Mouse (Mus musculus) megakaryocyte, embryonic 14.5 days (primary cell): ENCODE measurements at regions not wholly inside any gene's neighbourhood (a gene's known extent, or its start where the extent isn't known, plus 50 kb on each side); places are given as distances from the start of the nearest gene placed in this dataset.
"Not testable (repeated sequence)": the region's sequence is repeated elsewhere in the genome, so short reads cannot be mapped to it uniquely, and the experiment has no call there.

Experiments
- H3K27me3 ChIP-seq: replicated peaks from 2 replicates; pipeline ENCODE3; 2012; ENCODE audit warnings: inconsistent platforms
- H3K36me3 ChIP-seq: replicated peaks from 2 replicates; pipeline ENCODE3; 2012; ENCODE audit warnings: low read length, inconsistent platforms, mixed read lengths
- H3K4me1 ChIP-seq: 2 replicates; pipeline ENCODE4 v1.6.1; 2012; ENCODE audit warnings: inconsistent platforms
- H3K4me3 ChIP-seq: replicated peaks from 2 replicates; pipeline ENCODE3; 2012; ENCODE audit warnings: moderate library complexity, mild to moderate bottlenecking, inconsistent platforms
- H3K9me3 ChIP-seq: 2 replicates; pipeline ENCODE4 v1.6.1; 2012; ENCODE audit warnings: inconsistent platforms
- FLI1 ChIP-seq: IDR thresholded peaks from 2 replicates; pipeline ENCODE4 v1.6.1; 2012; ENCODE audit warnings: low read length, inconsistent platforms, mixed read lengths
- GATA1 ChIP-seq: IDR thresholded peaks from 3 replicates; pipeline ENCODE4 v1.6.1; 2012; ENCODE audit warnings: mixed read lengths, low read length, inconsistent platforms, borderline replicate concordance

GRCm38 (mm10) chr16:73530191-73530590 is 881.4 kb downstream of the Robo2 start:
- Histone ChIP-seq H3K9me3 (0 out of 2 replicates have a peak, but pooled peaks cover 5% of the 10 kb centered on the region), H3K36me3 (no peaks in the 10 kb centered on the region), H3K27me3 (no peaks in the 10 kb centered on the region), H3K4me1 (no peaks in the 10 kb centered on the region), H3K4me3 (no peak overlapping the region)
- TF ChIP-seq GATA1 (no peak), FLI1 (no peak)

GRCm38 (mm10) chr16:73522931-73523330 is 888.7 kb downstream of the Robo2 start:
- H3K36me3 ChIP-seq, H3K9me3 ChIP-seq, H3K27me3 ChIP-seq, H3K4me3 ChIP-seq, H3K4me1 ChIP-seq: not testable (repeated sequence)

- Histone ChIP-seq H3K4me1 (no peaks in the 10 kb centered on the region), H3K36me3 (no peaks in the 10 kb centered on the region), H3K27me3 (no peaks in the 10 kb centered on the region), H3K9me3 (peaks cover 6% of the 10 kb centered on the region; the same call in 1 of the 2 replicates), H3K4me3 (no peak overlapping the region)
- TF ChIP-seq GATA1, result no peak
Measured at GRCm38 (mm10) chr16:73504759-73505158, 906.9 kb downstream of the Robo2 start.

- Histone ChIP-seq H3K9me3 (peaks cover 6% of the 10 kb centered on the region; the same call in 1 of the 2 replicates), H3K36me3 (no peaks in the 10 kb centered on the region), H3K4me3 (no peak overlapping the region), H3K27me3 (no peaks in the 10 kb centered on the region), H3K4me1 (no peaks in the 10 kb centered on the region)
- TF ChIP-seq GATA1 (no peak), FLI1 (no peak)
Measured at GRCm38 (mm10) chr16:73498636-73499208, 912.9 kb downstream of the Robo2 start.

GRCm38 (mm10) chr16:73483214-73483856 is 928.3 kb downstream of the Robo2 start:
- no peaks in the 10 kb centered on the region for H3K27me3 ChIP-seq
- H3K9me3 ChIP-seq, result peaks cover 9% of the 10 kb centered on the region; the same call in 1 of the 2 replicates
- H3K36me3 ChIP-seq, result no peaks in the 10 kb centered on the region
- no peak for TF ChIP-seq FLI1
- no peak for TF ChIP-seq GATA1
- H3K4me1 ChIP-seq, result no peaks in the 10 kb centered on the region
- H3K4me3 ChIP-seq, result no peak overlapping the region

- TF ChIP-seq FLI1, result no peak
- TF ChIP-seq GATA1, result no peak
- no peaks in the 10 kb centered on the region for H3K27me3 ChIP-seq
- H3K4me3 ChIP-seq, result no peak overlapping the region
- H3K9me3 ChIP-seq, result peaks cover 9% of the 10 kb centered on the region; the same call in 1 of the 2 replicates
- H3K36me3 ChIP-seq, result no peaks in the 10 kb centered on the region
- H3K4me1 ChIP-seq, result no peaks in the 10 kb centered on the region
Measured at GRCm38 (mm10) chr16:73482176-73482575, 929.4 kb downstream of the Robo2 start.

GRCm38 (mm10) chr16:73473502-73473901 is 938.1 kb downstream of the Robo2 start:
- Histone ChIP-seq H3K4me3 (no peak overlapping the region), H3K36me3 (no peaks in the 10 kb centered on the region), H3K27me3 (no peaks in the 10 kb centered on the region), H3K9me3 (no peaks in the 10 kb centered on the region), H3K4me1 (no peaks in the 10 kb centered on the region)
- TF ChIP-seq FLI1, result no peak
- no peak for TF ChIP-seq GATA1

GRCm38 (mm10) chr16:73471547-73471946 is 940.1 kb downstream of the Robo2 start:
- Histone ChIP-seq H3K27me3 (no peaks in the 10 kb centered on the region), H3K36me3 (no peaks in the 10 kb centered on the region), H3K4me1 (no peaks in the 10 kb centered on the region), H3K4me3 (no peak overlapping the region), H3K9me3 (no peaks in the 10 kb centered on the region)
- TF ChIP-seq GATA1 (no peak), FLI1 (no peak)

GRCm38 (mm10) chr16:73470535-73470934 is 941.1 kb downstream of the Robo2 start:
- H3K4me3 ChIP-seq, result no peak overlapping the region
- no peaks in the 10 kb centered on the region for H3K27me3 ChIP-seq
- H3K9me3 ChIP-seq, result no peaks in the 10 kb centered on the region
- TF ChIP-seq GATA1, result no peak
- no peak for TF ChIP-seq FLI1
- H3K36me3 ChIP-seq, result no peaks in the 10 kb centered on the region
- no peaks in the 10 kb centered on the region for H3K4me1 ChIP-seq

- TF ChIP-seq FLI1 (no peak), GATA1 (no peak)
- no peak overlapping the region for H3K4me3 ChIP-seq
- H3K27me3 ChIP-seq, result no peaks in the 10 kb centered on the region
- no peaks in the 10 kb centered on the region for H3K4me1 ChIP-seq
- no peaks in the 10 kb centered on the region for H3K9me3 ChIP-seq
- no peaks in the 10 kb centered on the region for H3K36me3 ChIP-seq
Measured at GRCm38 (mm10) chr16:73466296-73466695, 945.3 kb downstream of the Robo2 start.

- H3K36me3 ChIP-seq, result no peaks in the 10 kb centered on the region
- H3K9me3 ChIP-seq, result no peaks in the 10 kb centered on the region
- no peak overlapping the region for H3K4me3 ChIP-seq
- H3K4me1 ChIP-seq, result no peaks in the 10 kb centered on the region
- no peak for TF ChIP-seq FLI1
- no peak for TF ChIP-seq GATA1
- no peaks in the 10 kb centered on the region for H3K27me3 ChIP-seq
Measured at GRCm38 (mm10) chr16:73462516-73462915, 949.1 kb downstream of the Robo2 start.
